Mouse (Mus musculus): ENCODE results near the gene Cldn7.
A peak's percentile ranks its signal among the peaks of the same experiment; 100 is the strongest.
"Not testable (repeated sequence)": the region's sequence is repeated elsewhere in the genome, so short reads cannot be mapped to it uniquely, and the experiment has no call there.

Cldn7 gene

DNA sequence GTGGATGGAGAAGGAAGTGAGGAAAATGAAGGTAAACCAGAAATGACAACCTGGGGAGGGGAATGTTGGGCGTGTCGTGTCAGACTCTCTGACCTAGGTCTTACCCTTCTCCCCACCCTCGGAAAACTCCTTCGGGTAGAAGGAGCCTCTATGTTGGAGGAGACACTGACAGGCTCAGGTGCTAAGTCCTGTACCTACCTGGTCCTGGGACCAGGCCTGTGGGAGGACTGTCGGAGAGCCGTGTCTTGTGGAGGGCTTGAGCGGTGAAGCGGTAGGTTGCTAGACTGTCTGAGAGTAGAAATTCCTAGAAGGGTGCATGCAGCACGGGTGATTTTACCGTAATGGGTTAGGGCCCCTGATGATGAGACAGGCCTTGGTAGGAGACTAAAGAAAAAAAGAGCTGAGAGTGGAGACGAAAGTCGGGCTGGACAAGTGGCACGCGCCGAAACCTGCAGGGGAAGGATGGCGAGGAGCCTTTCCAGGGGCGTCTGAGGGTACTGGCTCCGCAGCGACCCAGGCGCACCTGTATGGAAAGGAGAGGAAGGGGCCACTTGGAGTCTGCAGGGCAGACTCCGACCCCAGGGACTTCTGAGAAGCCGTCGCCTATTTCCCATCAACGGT, at the start of gene Cldn7:
Gene Cldn7, plus strand, starts transcription at position 130 of the 621 bp plus-strand sequence.
- no peak for DNase-seq (ENCODE audit: low spot score in 2 of 2)

DNA sequence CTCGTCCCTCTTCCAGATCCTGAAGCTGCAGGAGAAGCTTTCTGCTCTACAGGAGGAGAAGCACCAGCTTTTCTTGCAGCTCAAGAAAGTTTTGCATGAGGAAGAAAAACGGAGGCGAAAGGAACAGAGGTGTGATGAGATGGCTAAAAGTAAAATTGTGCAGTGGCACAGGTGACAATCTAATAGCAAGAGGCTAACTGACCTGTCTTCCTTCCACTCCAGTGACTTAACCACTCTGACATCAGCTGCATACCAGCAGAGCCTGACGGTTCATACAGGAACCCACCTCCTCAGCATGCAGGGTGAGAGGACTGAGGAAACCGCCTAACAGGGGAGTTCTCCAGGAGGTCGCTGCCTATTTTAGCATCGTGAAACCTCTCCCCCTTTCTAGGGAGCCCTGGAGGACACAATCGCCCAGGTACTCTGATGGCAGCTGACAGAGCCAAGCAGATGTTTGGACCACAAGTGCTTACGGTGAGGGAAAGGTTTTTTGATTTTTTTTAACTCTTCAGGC, 49.6 kb upstream of the Cldn7 start:
- DNase-seq (ENCODE audit: low spot score in 2 of 2) = no peak

DNA sequence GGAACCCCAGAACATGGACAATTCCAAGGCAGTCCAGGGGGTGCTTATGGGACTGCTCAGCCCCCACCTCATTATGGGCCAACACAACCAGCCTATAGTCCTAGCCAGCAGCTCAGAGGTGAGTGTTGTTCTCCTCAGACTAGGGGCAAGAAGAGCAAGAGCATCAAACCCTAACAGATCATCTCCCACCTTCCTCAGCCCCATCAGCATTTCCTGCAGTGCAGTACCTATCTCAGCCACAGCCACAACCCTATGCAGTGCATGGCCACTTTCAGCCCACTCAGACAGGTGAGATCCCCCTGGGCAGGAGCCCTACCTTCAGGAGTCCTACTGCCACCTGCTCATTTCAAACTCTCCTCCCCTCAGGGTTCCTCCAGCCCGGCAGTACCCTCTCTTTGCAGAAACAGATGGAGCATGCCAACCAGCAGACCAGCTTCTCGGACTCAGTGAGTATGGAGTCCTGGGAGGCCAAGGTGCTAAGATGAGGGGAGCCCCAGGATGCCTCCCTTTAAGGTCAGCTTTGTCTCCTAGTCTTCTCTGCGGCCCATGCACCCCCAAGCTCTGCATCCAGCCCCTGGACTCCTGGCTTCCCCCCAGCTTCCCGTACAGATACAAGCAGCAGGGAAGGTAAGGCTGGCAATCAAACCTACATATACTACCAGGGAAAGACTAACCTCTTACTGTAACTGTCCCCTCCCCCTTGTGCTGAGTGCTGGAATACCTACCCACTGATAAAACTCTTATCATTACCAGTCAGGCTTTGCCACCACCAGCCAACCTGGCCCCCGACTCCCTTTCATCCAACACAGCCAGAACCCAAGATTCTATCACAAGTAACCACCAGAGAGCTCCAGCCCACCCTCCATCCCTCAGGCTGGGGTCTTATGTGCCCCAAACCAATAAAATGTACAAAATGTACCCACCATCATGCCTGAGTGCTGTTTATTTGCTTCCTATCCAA, 48.6 kb upstream of the Cldn7 start:
- DNase-seq (ENCODE audit: low spot score in 2 of 2) = no peak

DNA sequence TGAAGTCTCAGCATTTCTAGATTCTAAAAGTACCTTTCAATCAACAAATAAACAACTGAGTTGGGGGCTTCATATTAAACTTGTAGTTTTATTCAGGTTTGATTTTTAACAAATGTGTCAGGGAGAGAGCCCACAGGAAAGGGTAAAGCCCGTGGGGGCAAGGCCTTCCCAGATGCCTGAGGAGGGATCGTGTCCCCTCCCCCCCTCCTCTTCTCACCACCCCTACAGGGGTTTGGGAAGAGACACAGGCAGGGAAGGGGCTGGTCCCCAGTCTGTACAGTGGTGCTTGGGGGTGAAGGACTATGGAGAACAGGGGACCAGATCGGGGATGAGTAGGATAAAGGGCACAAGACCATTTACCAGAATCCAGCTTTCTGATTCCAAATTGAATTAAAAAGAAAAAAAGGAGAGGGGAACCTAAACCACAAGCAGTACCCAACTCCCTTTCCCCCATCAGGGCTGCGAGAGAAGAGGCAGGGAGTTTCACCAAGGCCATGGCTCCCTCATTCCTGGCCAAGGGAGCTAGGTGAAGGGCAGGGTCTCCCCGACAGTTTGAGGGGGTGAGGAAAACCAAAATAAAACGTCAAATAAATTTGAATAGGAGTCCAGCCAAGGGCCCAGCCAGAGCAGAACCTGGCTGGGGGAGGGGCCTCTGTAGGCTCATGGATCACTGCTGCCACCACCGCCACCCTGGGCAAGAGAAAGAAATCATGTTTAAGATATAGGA, 47.8 kb upstream of the Cldn7 start:
- not testable (repeated sequence) for DNase-seq (ENCODE audit: low spot score in 2 of 2)

DNA sequence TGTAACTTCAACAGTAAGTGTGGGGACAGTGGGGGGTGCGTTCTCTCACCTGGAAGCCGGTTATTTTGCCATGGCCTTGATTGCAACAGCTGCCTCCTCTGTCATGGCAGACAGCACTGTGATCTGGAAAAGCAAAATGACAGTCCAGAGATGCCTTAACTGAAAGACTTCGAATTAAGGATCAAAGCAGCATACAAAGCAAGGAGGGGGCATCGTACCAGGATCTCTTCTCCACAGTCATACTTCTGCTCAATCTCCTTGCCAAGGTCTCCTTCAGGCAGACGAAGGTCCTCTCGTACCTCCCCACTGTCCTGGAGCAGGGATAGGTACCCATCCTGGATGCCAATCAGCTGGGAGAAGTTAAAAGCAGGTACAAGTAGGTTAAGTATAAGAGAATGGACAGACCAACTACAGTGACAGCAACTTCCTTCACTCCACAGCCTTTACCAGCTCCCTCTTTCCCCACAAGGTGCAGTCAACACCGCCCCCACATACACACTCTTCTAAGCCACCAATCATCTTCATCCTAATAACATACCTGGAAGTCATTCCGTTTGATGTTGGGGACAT, 47.1 kb upstream of the Cldn7 start:
- DNase-seq (ENCODE audit: low spot score in 2 of 2) = no peak

DNA sequence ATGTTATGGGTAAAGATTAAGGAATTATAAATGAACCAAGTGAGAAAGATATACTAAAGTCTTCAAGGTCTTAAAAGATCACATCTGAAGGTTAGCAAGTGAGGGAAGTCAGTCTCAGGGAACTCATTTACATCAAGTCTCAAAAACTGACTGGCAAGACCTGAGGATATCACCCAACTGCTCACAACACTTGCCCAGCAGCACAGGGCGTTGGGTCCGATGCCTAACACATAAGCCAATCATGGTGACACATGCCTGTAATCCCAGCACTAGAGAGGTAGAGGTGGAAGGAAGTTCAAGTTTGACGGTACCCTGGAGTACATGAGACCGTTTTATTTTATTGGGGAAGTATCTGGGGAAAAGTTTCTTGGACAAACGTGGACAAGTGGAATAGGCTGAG, 46.5 kb upstream of the Cldn7 start:
- DNase-seq (ENCODE audit: low spot score in 2 of 2) = no peak

DNA sequence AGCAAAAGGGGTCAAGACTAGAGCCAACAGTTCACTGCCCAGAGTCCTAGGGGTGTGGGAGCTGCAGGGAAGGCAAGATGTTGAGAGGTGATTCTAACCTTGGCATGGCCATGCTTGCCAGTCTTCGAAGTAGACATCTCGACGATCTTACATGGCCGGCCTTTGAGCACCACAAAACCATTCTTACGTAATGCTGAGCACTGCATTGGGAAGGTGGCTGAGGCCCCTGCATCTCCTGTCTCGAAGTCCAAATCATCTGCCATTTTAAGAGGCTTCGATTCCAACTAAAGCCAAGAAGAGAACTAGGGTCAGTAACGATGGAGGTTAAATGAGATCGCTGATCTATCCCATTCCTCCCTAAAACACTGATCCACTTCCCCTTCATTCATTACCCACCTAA, 45.5 kb upstream of the Cldn7 start:
- DNase-seq (ENCODE audit: low spot score in 2 of 2) = no peak

DNA sequence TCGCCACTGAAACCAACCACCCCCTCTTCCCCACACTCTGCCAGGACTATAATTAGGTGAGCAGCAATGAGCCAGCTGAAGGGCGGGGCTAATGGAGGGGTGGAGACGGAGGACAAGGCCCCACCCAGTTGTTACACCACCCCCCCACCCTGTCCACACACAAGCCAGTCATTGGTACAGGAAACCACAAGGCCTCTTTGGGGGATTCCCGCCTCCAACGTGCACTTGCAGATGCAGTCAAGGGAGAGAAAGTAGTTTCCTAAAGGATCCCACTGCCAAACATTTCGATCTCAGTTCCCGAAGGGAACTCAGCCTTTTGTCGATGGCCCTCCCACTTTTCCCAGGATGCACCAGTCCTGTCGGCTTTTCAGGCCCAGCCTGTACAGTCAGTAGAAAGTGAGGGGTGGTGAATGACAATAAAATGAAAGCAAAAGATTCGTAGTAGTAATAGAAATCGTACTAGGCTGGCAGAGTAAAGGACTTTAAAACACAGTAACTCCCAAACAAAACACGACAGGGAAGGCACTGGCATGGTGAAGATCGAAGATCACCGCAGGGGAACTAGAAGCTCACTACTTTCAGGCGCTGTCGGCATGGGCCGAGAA, 44.8 kb upstream of the Cldn7 start:
- DNase-seq (ENCODE audit: low spot score in 2 of 2) = peak; percentile 50 to 56

DNA sequence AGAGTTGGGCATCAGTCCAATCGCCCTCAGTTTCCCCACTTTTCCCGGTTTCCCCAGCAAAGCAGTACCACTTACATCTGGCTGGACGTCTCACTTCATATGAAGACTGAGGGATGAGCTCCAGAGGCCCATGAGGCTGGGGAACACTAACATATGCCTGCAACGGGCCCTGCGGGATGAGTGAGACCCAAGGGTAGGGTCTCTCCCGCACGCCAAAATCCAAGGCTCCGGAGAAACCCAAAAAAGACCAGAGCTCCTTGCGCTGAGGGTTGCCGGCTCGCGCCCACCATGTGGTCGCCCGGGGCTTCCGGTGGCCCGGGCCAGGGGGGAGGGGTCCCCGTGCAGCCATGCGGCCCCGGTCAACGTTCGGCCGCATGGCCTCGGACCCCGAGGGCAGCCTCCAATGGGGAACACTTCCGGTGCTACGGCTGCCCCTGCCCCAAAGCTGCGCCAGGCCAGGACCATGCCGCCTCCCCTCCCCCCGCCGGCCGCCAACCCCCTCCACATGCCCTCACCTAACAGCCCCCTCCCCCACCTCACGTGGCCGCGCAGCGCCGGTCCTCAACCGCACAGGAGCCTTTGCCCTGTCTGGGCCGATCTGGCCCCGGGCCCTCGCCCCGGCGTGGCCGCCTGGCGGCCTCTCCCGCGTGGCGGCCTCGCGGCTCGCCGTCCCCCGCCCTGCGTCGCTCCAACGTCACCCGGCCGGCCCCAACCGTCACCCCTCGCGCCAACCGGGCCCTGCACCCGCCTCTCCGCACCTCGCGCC, 44.1 kb upstream of the Cldn7 start:
- DNase-seq (ENCODE audit: low spot score in 2 of 2) = peak in 1 of 2 experiments; percentile 52

DNA sequence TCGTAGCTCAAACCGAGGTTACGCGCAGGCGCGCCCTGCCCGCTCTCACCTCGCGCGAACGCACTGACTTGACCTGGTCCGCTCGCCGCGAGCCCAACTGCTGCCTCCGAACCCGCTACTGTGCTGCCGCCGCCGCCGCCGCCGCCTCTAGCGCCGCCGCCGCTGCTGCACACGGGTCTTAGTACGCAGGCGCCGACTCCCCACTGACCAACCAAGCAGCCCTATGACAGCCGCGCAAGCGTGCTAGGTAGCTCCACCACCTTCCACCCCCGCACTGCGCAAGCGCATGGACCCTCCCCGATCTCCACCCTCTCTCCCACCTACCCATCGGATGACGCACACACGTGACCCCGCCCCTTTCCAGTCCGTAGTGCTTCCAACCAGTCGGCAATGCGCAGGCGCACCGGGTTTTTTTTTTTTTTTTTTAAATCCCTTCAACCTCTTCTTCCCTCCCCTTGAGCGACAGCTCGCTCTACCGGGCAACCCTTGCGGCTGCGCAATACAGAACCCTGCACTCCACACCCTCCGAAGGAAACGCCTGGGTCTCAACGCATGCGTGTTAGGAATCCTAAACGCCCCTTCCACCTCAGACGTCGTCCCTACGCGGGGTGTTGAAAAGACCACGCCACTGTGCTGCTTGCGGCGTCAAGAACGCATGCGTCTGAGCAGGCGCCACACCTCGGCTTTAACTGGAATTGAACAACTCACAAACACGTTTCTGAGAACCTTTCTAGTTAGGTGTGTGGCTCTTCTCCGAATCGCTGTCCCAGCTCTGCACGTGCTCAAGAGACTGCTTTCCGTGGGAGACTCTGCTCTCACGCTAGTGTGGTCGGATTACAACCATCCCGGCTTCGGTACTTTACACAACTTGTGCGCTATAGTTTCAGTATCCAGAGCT, 43.2 kb upstream of the Cldn7 start, which contains the start of gene Eif5a:
Gene Eif5a, minus strand, starts transcription at position 845 of the 898 bp plus-strand sequence.
- DNase-seq (ENCODE audit: low spot score in 2 of 2) = peak; percentile 100

DNA sequence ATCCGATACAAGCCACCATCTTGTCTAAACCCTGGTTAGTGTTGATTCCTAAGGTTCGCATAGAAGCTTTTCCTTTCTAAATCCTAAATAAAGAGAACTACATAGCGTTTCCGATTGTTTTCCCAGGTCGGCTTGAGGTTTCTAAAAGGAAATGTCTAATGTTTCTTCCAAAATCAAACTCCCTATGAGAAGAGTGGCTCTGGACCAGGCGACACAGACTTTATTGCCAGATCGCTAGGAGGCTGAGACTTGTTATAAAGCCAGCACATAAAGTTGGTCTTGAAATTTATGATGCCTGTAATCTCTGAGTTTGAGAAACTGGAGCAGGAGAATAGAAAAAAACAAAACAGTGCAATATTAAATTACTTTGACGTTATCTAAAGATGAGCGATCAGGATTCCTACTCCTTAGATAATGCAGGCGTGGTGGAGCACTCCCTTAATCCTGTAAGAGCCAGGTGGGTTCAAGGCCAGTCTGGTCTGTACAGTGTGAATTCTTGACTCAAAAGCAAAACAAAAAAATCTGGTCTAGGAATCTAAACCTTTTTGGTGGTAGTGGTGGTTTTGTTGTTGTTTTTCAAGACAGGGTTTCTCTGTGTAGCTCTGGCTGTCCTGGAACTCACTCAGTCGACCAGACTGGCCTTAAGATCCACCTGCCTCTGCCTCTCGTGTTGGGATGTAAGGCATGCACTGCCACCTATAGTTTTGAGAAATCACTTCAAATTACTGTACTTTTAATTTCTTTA, 42.4 kb upstream of the Cldn7 start:
- no peak for DNase-seq (ENCODE audit: low spot score in 2 of 2)

DNA sequence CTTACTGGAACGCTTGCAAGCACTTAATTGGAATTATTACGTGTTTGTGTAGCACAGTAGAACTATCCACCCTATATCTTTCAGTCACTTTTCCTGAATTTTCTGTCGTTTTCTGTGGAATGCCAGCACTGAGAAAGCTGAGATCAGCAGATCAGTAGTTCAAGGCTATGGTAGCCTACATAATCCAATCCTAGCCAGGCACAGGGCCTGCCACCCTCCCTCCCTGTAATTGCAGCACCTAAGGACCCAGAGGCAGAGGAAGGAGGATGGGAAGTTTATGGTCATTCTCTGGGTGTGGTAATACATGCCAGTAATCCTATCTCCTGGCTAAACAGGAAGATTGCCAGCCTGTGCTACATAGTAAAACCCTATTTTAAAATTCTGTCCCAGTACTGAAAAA, 41.8 kb upstream of the Cldn7 start:
- DNase-seq (ENCODE audit: low spot score in 2 of 2) = no peak

DNA sequence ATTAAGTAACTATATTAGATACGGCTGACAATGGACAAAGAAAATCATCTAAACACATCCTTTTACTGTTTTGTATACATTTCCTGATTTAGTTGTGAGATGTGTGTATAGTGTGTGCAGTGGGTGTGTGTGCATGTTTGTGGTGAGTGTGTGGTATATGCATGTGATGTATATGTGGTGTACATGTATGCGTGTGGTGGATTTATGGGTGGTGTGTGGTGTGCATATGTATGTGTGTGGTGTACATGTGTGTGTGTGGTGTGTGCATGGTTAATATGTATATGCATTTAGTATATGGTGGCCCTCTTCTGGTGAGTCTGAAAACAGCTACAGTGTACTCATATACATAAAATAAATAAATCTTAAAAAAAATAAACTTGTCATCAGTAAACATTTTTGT, 37.1 kb upstream of the Cldn7 start:
- DNase-seq (ENCODE audit: low spot score in 2 of 2) = no peak

DNA sequence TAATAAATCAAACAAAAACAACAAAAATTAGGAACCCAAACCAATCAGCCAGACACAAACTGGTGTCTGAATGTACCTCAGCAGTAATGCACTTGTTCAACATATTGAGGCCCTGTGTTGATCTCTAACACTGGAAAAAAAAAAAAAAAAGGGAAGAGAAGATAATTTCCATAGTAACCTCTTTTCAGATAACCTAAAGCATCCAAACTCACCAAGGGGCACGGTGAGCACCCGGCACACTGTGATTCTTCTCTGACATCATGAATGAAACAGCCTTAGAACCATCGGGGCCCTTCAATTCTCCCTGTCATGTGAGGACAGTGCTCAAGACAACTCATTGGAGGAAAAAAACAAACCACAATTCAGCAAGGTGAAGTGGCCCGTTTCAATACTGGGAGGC, 34.9 kb upstream of the Cldn7 start:
- DNase-seq (ENCODE audit: low spot score in 2 of 2) = no peak

DNA sequence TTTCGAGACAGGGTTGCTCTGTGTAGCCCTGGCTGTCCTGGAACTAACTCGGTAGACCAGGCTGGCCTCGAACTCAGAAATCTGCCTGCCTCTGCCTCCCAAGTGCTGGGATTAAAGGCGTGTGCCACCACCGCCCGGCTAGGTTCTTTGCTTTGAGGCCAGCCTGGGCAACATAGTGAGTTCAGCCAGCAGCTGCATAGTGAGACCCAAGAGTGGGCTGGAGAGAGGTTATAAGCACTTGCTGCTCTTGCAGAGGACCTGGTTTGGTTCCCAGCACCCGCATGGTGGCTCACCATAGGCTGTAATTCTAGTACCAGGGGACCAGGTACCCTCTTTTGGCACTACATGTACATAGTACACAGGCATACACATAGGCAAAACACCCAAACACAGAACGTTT, 34.4 kb upstream of the Cldn7 start:
- not testable (repeated sequence) for DNase-seq (ENCODE audit: low spot score in 2 of 2)

DNA sequence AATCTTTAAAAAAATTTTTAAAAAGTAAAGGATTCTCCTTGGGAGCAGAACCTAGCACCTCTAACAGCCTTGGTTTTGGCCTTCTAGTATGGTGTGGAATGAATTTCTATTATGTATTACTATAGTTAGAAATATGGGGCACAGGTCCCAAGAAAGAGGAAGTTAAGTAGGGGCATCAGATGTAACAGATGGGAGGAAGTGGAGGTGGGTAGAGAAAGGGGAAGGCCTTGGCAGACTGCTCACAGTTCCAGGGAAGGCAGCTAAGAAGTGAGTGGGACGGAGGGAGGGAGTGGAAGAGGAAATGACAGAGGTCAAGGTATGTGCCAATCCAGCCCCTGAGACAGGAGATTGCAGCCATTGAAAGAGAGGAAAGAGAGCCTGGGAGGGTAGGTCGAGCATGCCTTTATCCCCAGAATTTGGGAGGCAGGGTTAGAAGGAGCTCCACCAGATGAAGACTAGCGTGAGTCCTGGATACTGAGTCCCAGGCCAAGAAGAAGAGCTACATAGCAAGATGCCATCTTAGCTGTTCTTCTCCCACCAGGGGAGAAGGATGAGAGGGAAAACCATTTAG, 33.5 kb upstream of the Cldn7 start:
- peak in 1 of 2 experiments; percentile 21 for DNase-seq (ENCODE audit: low spot score in 2 of 2)

DNA sequence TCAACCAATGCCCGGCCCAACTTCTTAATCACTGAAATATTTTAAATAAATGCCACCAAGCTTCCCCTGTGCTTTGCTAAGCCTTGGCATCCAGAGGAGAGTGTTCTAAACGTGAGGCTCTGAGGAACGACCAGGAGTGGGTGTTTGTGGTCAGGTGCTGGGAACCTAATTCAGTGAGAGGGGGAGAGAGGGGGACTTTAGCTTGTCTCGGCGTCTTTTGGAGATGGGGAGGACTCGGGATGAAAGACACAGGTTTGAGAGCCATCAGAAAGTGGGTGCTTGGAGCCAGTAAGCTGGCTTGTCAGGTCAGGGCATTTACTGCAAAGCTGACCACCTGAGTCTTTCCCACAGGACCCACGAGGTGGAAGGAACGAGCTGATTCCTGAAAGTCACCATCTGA, 32.8 kb upstream of the Cldn7 start:
- no peak for DNase-seq (ENCODE audit: low spot score in 2 of 2)

DNA sequence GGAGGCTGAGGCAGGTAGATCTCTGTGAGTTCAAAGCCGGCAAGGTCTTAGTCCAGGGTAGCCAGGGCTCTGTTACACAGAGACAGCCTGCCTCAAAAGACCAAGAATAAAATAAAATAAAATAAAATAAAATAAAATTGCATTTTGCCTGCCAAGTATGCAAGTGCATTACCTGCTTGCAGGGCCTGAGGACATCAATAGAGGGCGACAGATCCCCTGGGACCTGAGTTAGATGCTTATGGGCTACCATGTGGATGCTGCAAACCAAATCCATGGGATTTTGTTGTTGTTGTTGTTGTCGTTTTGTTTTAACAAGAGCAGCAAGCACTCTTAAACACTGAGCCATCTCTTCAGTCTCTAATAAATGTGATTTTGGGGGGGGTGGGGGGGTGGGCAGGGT, 32.3 kb upstream of the Cldn7 start:
- peak in 1 of 2 experiments; percentile 31 for DNase-seq (ENCODE audit: low spot score in 2 of 2)
